Mouse (Mus musculus): ENCODE results near the gene Hoxb9. TPM values are rescaled to one million over a fixed set of nuclear protein-coding genes. Genes with fewer than 3 reads are reported as not detected.

Hoxb9 gene
- total and polyA plus RNA-seq, 2 experiments from 2014 or later: not detected

DNA sequence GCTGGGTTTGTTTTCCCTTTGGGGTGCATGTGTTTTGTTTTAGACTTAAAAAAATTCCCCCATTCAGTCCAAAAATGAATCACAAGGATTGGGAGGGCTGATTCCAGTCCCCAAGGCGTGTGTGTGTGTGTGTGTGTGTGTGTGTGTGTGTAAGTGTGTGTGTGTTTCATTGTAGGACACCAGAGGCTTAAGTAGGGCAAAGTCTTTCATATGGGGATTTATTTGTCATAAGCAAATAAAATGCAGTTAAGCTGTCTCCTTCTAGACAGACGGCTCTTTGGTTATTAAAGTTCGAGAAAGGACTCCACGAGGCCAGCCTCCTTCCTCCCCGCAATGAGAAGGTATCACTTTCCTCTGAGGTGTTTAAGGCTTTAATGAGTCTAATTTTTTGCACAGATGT, 50.6 kb downstream of the Hoxb9 start:
- H3K9ac ChIP-seq (replicated peaks; ENCODE audit: low read length, poor library complexity, severe bottlenecking): no peak overlapping the region
- H3K27me3 ChIP-seq (ENCODE audit: insufficient read depth, low read length): peaks cover 96% of the 10 kb centered on the region
- ATAC-seq (ENCODE audit: low FRiP score) (no peak), DNase-seq (ENCODE audit: low spot score) (no peak)
- no peaks in the 10 kb centered on the region for H3K36me3 ChIP-seq (ENCODE audit: insufficient read depth, low read length)
- no peak overlapping the region for H3K4me2 ChIP-seq (ENCODE audit: low read depth, low read length, poor library complexity, severe bottlenecking)
- H3K4me1 ChIP-seq (ENCODE audit: insufficient read depth, low read length): no peaks in the 10 kb centered on the region
- H3K27ac ChIP-seq (ENCODE audit: low read depth, low read length): no peak overlapping the region
- H3K9me3 ChIP-seq (ENCODE audit: low read length): no peaks in the 10 kb centered on the region
- TF ChIP-seq CTCF (IDR thresholded peaks at IDR 0.05): no peak
- 5% methylated on average over 5 of the region's 5 CpGs for whole genome bisulfite sequencing
- no peak overlapping the region for H3K4me3 ChIP-seq (ENCODE audit: low read depth, low read length)

DNA sequence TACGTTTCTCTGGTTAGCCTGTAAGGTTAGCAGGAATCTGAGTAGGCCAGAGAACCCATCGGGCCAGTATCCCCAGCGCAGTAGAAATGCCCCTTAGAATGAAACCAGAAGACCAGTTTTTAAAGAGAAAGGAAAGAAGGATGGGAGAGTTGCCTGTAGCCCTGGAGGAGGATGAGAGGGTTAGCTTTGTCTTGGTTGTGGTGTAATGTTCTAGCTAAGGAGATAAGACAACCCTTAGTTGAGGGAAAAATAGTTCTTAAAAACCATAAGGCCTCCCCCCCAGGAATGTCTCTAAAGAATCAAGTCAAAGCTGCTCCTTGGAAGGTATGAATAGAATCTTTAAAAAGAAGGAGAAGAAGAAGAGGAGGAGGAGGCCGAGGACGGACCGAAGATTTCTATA, 51.5 kb downstream of the Hoxb9 start:
- no peaks in the 10 kb centered on the region for H3K4me1 ChIP-seq (ENCODE audit: insufficient read depth, low read length)
- no peak overlapping the region for H3K27ac ChIP-seq (ENCODE audit: low read depth, low read length)
- no peak for ATAC-seq (ENCODE audit: low FRiP score)
- H3K4me3 ChIP-seq (ENCODE audit: low read depth, low read length): no peak overlapping the region
- no peak for DNase-seq (ENCODE audit: low spot score)
- no peaks in the 10 kb centered on the region for H3K9me3 ChIP-seq (ENCODE audit: low read length)
- H3K36me3 ChIP-seq (ENCODE audit: insufficient read depth, low read length): no peaks in the 10 kb centered on the region
- H3K4me2 ChIP-seq (ENCODE audit: low read depth, low read length, poor library complexity, severe bottlenecking): no peak overlapping the region
- H3K9ac ChIP-seq (replicated peaks; ENCODE audit: low read length, poor library complexity, severe bottlenecking): no peak overlapping the region
- TF ChIP-seq CTCF (IDR thresholded peaks at IDR 0.05): no peak
- H3K27me3 ChIP-seq (ENCODE audit: insufficient read depth, low read length): peaks cover 99% of the 10 kb centered on the region
- WGBS: 2% methylated on average over 6 of the region's 6 CpGs

DNA sequence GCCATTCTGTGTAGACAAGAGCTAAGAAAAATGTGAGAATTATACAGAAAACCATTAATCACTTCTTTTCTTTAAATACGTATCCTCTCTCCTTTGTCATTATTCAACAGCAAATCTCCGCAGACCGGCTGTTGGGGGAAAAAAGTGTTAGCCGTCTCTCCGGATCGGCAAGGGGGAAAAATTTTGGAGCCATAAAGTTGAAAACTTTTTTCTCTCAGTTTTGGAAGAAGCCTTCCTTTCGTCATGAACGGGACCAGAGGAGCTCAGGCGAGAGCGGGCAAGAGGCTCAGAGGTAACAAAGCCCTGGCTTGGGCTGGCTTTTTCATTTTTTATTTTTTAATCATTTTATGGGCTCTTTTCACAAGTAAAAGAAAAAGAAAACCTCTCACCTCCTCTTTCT, 51.9 kb downstream of the Hoxb9 start, which contains the start of gene Hoxb3:
TSS of gene Hoxb3 (plus strand) at position 173 of the 400 bp plus-strand sequence.
- ATAC-seq (ENCODE audit: low FRiP score): no peak
- no peak within 1 kb of the TSS for H3K9ac ChIP-seq (replicated peaks; ENCODE audit: low read length, poor library complexity, severe bottlenecking)

DNA sequence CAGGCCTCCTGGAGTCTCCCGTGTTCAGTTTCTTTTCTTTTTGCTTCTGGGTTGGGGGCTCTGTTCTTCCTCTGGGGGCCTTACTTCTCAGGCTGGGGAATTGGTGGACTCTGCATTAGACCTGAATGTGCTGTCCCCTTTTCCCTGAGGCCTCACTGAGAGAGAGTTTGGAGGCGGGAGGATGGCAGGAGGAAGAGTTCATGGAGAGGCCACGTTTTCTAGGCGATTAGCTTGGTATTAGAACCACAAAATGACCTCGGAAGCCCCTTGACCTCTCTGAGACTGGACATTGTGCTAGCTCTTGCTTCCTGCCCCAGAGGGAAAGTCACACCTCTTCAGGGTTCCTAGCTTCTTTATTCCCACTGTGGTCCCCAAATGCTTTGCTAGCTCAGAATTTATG, 52.9 kb downstream of the Hoxb9 start:
- H3K27me3 ChIP-seq (ENCODE audit: insufficient read depth, low read length): peaks cover 99% of the 10 kb centered on the region
- H3K27ac ChIP-seq (ENCODE audit: low read depth, low read length): no peak overlapping the region
- H3K9ac ChIP-seq (replicated peaks; ENCODE audit: low read length, poor library complexity, severe bottlenecking): no peak overlapping the region
- ATAC-seq (ENCODE audit: low FRiP score): no peak
- no peak for DNase-seq (ENCODE audit: low spot score)
- no peaks in the 10 kb centered on the region for H3K4me1 ChIP-seq (ENCODE audit: insufficient read depth, low read length)
- TF ChIP-seq CTCF (IDR thresholded peaks at IDR 0.05): no peak
- H3K4me3 ChIP-seq (ENCODE audit: low read depth, low read length): no peak overlapping the region
- WGBS: 0% methylated on average over 5 of the region's 5 CpGs
- no peaks in the 10 kb centered on the region for H3K9me3 ChIP-seq (ENCODE audit: low read length)
- H3K36me3 ChIP-seq (ENCODE audit: insufficient read depth, low read length): no peaks in the 10 kb centered on the region
- no peak overlapping the region for H3K4me2 ChIP-seq (ENCODE audit: low read depth, low read length, poor library complexity, severe bottlenecking)

More for the DNA sequence above, 51.9 kb downstream of the Hoxb9 start, which contains the start of gene Hoxb3:
- H3K27me3 ChIP-seq (ENCODE audit: insufficient read depth, low read length): peaks cover 99% of the 10 kb centered on the region
- H3K9me3 ChIP-seq (ENCODE audit: low read length): no peaks in the 10 kb centered on the region
- no peaks in the 10 kb centered on the region for H3K36me3 ChIP-seq (ENCODE audit: insufficient read depth, low read length)
- no peaks in the 10 kb centered on the region for H3K4me1 ChIP-seq (ENCODE audit: insufficient read depth, low read length)
- no peak within 1 kb of the TSS for H3K4me3 ChIP-seq (ENCODE audit: low read depth, low read length)
- no peak within 1 kb of the TSS for H3K4me2 ChIP-seq (ENCODE audit: low read depth, low read length, poor library complexity, severe bottlenecking)
- DNase-seq (ENCODE audit: low spot score): no peak
- 7% methylated on average over 10 of the region's 10 CpGs for WGBS
- no peak within 1 kb of the TSS for H3K27ac ChIP-seq (ENCODE audit: low read depth, low read length)
- no peak for TF ChIP-seq CTCF (IDR thresholded peaks at IDR 0.05)

DNA sequence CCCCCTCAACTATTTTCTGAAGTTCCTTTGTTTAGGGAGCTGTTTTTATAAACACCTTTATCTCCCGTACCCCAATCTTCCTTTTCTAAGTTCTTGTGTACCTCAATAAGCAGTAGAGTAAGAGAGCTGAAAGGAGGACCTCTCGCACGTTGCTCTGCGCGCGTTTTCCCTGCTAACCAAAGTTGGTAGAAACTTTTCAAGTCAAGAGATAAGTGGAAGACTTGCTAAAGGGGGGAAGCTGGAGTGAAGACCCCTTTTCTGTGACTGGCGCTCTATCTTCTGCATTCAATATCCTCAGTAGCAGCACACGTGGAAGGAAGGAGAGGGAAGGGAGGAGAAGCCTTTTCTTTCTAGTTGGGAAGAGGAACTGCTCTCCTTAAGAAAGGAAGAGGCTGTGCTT, 53.7 kb downstream of the Hoxb9 start:
- ATAC-seq (ENCODE audit: low FRiP score) (no peak), DNase-seq (ENCODE audit: low spot score) (no peak)
- H3K4me1 ChIP-seq (ENCODE audit: insufficient read depth, low read length): no peaks in the 10 kb centered on the region
- H3K9ac ChIP-seq (replicated peaks; ENCODE audit: low read length, poor library complexity, severe bottlenecking): no peak overlapping the region
- 5% methylated on average over 8 of the region's 8 CpGs for WGBS
- no peaks in the 10 kb centered on the region for H3K9me3 ChIP-seq (ENCODE audit: low read length)
- TF ChIP-seq CTCF (IDR thresholded peaks at IDR 0.05): no peak
- H3K27ac ChIP-seq (ENCODE audit: low read depth, low read length): no peak overlapping the region
- no peaks in the 10 kb centered on the region for H3K36me3 ChIP-seq (ENCODE audit: insufficient read depth, low read length)
- H3K27me3 ChIP-seq (ENCODE audit: insufficient read depth, low read length): peaks cover 99% of the 10 kb centered on the region
- H3K4me3 ChIP-seq (ENCODE audit: low read depth, low read length): no peak overlapping the region
- H3K4me2 ChIP-seq (ENCODE audit: low read depth, low read length, poor library complexity, severe bottlenecking): no peak overlapping the region

DNA sequence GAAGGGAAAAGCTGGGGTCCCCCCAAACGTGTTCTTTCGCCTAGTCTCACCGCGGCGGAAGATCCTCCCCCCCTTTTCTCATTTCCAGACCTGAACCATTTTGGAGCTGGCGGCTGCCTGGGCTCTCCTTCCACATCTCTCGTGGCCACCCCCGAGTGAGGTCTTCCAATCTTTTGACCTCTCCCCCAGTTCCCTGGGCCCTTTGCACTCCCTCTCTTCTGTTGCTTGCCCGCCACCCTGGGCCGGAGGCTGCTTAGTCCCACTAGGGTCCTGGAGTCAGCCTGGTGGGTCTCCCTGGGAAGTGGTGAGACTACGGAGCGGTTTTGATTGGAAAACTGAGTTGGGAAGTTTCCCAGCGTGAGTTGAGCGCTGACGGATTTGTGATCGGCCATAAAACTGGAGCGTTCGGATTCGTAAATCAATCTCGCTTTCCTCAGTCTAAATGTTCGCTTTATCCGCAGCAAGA, 54.5 kb downstream of the Hoxb9 start:
- ATAC-seq (ENCODE audit: low FRiP score) (no peak), DNase-seq (ENCODE audit: low spot score) (no peak)
- 3% methylated on average over 22 of the region's 22 CpGs for WGBS
- Histone ChIP-seq H3K4me3 (ENCODE audit: low read depth, low read length) (no peak overlapping the region), H3K27ac (ENCODE audit: low read depth, low read length) (no peak overlapping the region), H3K4me1 (ENCODE audit: insufficient read depth, low read length) (no peaks in the 10 kb centered on the region), H3K36me3 (ENCODE audit: insufficient read depth, low read length) (no peaks in the 10 kb centered on the region), H3K9ac (replicated peaks; ENCODE audit: low read length, poor library complexity, severe bottlenecking) (no peak overlapping the region), H3K27me3 (ENCODE audit: insufficient read depth, low read length) (peaks cover 100% of the 10 kb centered on the region), H3K9me3 (ENCODE audit: low read length) (no peaks in the 10 kb centered on the region), H3K4me2 (ENCODE audit: low read depth, low read length, poor library complexity, severe bottlenecking) (no peak overlapping the region)
- no peak for TF ChIP-seq CTCF (IDR thresholded peaks at IDR 0.05)

MicroRNAs encoded within 50 kb of the gene (microRNA counts, 519-probe panel; counts per million panel counts)
- microRNA mmu-miR-10a: 2,177 counts per million, percentile 65 among the panel's probes with 10 or more counts
- microRNA mmu-miR-196a: 528 counts per million, percentile 58 among the panel's probes with 10 or more counts

Small RNAs within 50 kb of the gene (microRNA-seq; reads per million reads assigned to microRNA genes)
- gene Mir10a (ENCODE audit: borderline number of aligned reads) (511 reads per million, percentile 65 among the genes with 10 or more reads in this experiment), gene Mir196a-1 (ENCODE audit: borderline number of aligned reads) (not detected)

Other genes starting within 250 kb of the Hoxb9 start
- gene Gip, start 246.9 kb upstream of the Hoxb9 start, total RNA-seq (2014; rRNA removed): not detected in 2 replicates
- not detected in 2 replicates for gene Gip, start 246.9 kb upstream of the Hoxb9 start, polyA plus RNA-seq (2015; fragmentation: Nextera tagmentation; extraction: Ambion mirVana)
- 23.2 and 38.6 TPM in 2 replicates for gene Snf8, start 236.6 kb upstream of the Hoxb9 start, total RNA-seq (2014; rRNA removed)
- 114 TPM in 2 replicates for gene Snf8, start 236.6 kb upstream of the Hoxb9 start, polyA plus RNA-seq (2015; fragmentation: Nextera tagmentation; extraction: Ambion mirVana)
- 59.7 and 62.2 TPM in 2 replicates for gene Ube2z, start 206.1 kb upstream of the Hoxb9 start, total RNA-seq (2014; rRNA removed)
- gene Ube2z, start 206.1 kb upstream of the Hoxb9 start, polyA plus RNA-seq (2015; fragmentation: Nextera tagmentation; extraction: Ambion mirVana): 33.0 and 36.0 TPM in 2 replicates
- 469 and 710 TPM in 2 replicates for gene Atp5g1, start 195.8 kb upstream of the Hoxb9 start, total RNA-seq (2014; rRNA removed)
- 984 and 1,088 TPM in 2 replicates for gene Atp5g1, start 195.8 kb upstream of the Hoxb9 start, polyA plus RNA-seq (2015; fragmentation: Nextera tagmentation; extraction: Ambion mirVana)
- not detected in 2 replicates for gene Calcoco2, start 159.5 kb upstream of the Hoxb9 start, total RNA-seq (2014; rRNA removed)
- not detected in 2 replicates for gene Calcoco2, start 159.5 kb upstream of the Hoxb9 start, polyA plus RNA-seq (2015; fragmentation: Nextera tagmentation; extraction: Ambion mirVana)
- gene Ttll6, start 137.7 kb upstream of the Hoxb9 start, total RNA-seq (2014; rRNA removed): 0.16 and 0.38 TPM in 2 replicates
- gene Ttll6, start 137.7 kb upstream of the Hoxb9 start, polyA plus RNA-seq (2015; fragmentation: Nextera tagmentation; extraction: Ambion mirVana): 0.16 and 0.39 TPM in 2 replicates
- not detected in 2 replicates for gene Hoxb13, start 77.1 kb upstream of the Hoxb9 start, total RNA-seq (2014; rRNA removed)
- gene Hoxb13, start 77.1 kb upstream of the Hoxb9 start, polyA plus RNA-seq (2015; fragmentation: Nextera tagmentation; extraction: Ambion mirVana): not detected in 2 replicates
- 3.4 TPM in 1 of 2 replicates, not detected in the other for gene Hoxb8, start 10.4 kb downstream of the Hoxb9 start, total RNA-seq (2014; rRNA removed)
- gene Hoxb8, start 10.4 kb downstream of the Hoxb9 start, polyA plus RNA-seq (2015; fragmentation: Nextera tagmentation; extraction: Ambion mirVana): not detected in 2 replicates
- 0.19 TPM in 1 of 2 replicates, not detected in the other for gene Hoxb7, start 15.2 kb downstream of the Hoxb9 start, total RNA-seq (2014; rRNA removed)
- not detected in 2 replicates for gene Hoxb7, start 15.2 kb downstream of the Hoxb9 start, polyA plus RNA-seq (2015; fragmentation: Nextera tagmentation; extraction: Ambion mirVana)
- 0.22 TPM in 1 of 2 replicates, not detected in the other for gene Hoxb6, start 21.0 kb downstream of the Hoxb9 start, total RNA-seq (2014; rRNA removed)
- not detected in 2 replicates for gene Hoxb6, start 21.0 kb downstream of the Hoxb9 start, polyA plus RNA-seq (2015; fragmentation: Nextera tagmentation; extraction: Ambion mirVana)
- gene Hoxb5, start 31.9 kb downstream of the Hoxb9 start, total RNA-seq (2014; rRNA removed): 1.5 TPM in 1 of 2 replicates, not detected in the other
- gene Hoxb5, start 31.9 kb downstream of the Hoxb9 start, polyA plus RNA-seq (2015; fragmentation: Nextera tagmentation; extraction: Ambion mirVana): not detected in 2 replicates
- gene Hoxb4, start 46.8 kb downstream of the Hoxb9 start, total RNA-seq (2014; rRNA removed): 0.09 and 0.66 TPM in 2 replicates
- gene Hoxb4, start 46.8 kb downstream of the Hoxb9 start, polyA plus RNA-seq (2015; fragmentation: Nextera tagmentation; extraction: Ambion mirVana): not detected in 2 replicates
- 0.94 and 9.2 TPM in 2 replicates for gene Hoxb3, start 51.9 kb downstream of the Hoxb9 start, total RNA-seq (2014; rRNA removed)
- gene Hoxb3, start 51.9 kb downstream of the Hoxb9 start, polyA plus RNA-seq (2015; fragmentation: Nextera tagmentation; extraction: Ambion mirVana): not detected in 2 replicates
- gene Hoxb2, start 79.1 kb downstream of the Hoxb9 start, total RNA-seq (2014; rRNA removed): 0.52 and 1.2 TPM in 2 replicates
- gene Hoxb2, start 79.1 kb downstream of the Hoxb9 start, polyA plus RNA-seq (2015; fragmentation: Nextera tagmentation; extraction: Ambion mirVana): not detected in 2 replicates
- gene Hoxb1, start 94.3 kb downstream of the Hoxb9 start, total RNA-seq (2014; rRNA removed): not detected in 2 replicates
- gene Hoxb1, start 94.3 kb downstream of the Hoxb9 start, polyA plus RNA-seq (2015; fragmentation: Nextera tagmentation; extraction: Ambion mirVana): not detected in 2 replicates
- gene Skap1, start 193.1 kb downstream of the Hoxb9 start, total RNA-seq (2014; rRNA removed): 1.0 and 2.8 TPM in 2 replicates
- 2.0 and 3.2 TPM in 2 replicates for gene Skap1, start 193.1 kb downstream of the Hoxb9 start, polyA plus RNA-seq (2015; fragmentation: Nextera tagmentation; extraction: Ambion mirVana)

All from midbrain, postnatal 0 days (tissue).